Mouse (Mus musculus): ENCODE data around the gene Pofut1. TPM values are rescaled to one million over a fixed set of nuclear protein-coding genes. Genes with fewer than 3 reads are reported as not detected.
"Not testable (repeated sequence)": the region's sequence is repeated elsewhere in the genome, so short reads cannot be mapped to it uniquely, and the experiment has no call there.

Pofut1 gene
- total and polyA plus RNA-seq, 2 experiments: 6.9 to 14.2 TPM

GRCm38 (mm10) chr2:153274919-153275247, 33.5 kb downstream of the Pofut1 start:
- Histone ChIP-seq H3K27ac (replicated peaks; ENCODE audit: insufficient read depth, low read depth, low read length) (no peak overlapping the region), H3K9ac (ENCODE audit: low read depth, low read length) (no peak overlapping the region), H3K4me3 (ENCODE audit: insufficient read depth, low read depth, low read length) (no peak overlapping the region), H3K27me3 (ENCODE audit: control insufficient read depth, insufficient read depth, low read length) (no peaks in the 10 kb centered on the region), H3K36me3 (ENCODE audit: control insufficient read depth, insufficient read depth, low read length) (no peaks in the 10 kb centered on the region), H3K4me1 (ENCODE audit: control insufficient read depth, insufficient read depth, low read length) (no peaks in the 10 kb centered on the region), H3K79me2 (ENCODE audit: control insufficient read depth, insufficient read depth, low read length) (no peaks in the 10 kb centered on the region)
- no peak for TF ChIP-seq POLR2A (IDR thresholded peaks at IDR 0.05; ENCODE audit: extremely low read depth, insufficient read depth, low read length)
- no peak for TF ChIP-seq CTCF (IDR thresholded peaks at IDR 0.05; ENCODE audit: low read depth, low read length)
- WGBS: 74% methylated on average over 6 of the region's 6 CpGs
- DNase-seq (ENCODE audit: extremely low read depth, low read depth, low spot score): no peak

DNA sequence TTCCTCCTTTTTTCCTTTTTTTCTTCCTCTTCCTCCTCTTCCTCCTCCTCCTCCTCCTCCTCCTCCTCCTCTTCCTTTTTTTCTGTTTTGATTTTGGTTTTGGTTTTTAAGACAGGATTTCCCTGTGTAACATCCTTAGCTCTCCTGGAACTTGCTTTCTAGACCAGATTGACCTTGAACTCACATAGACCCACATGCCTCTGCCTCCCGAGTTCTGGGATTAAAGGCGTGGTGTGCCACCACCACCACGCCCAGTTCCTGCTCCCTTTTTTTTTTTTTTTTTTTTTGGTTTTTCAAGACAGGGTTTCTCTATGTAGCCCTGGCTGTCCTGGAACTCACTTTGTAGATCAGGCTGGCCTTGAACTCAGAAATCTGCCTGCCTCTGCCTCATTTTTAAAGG, 34.2 kb downstream of the Pofut1 start:
- H3K36me3 ChIP-seq (ENCODE audit: control insufficient read depth, insufficient read depth, low read length): not testable (repeated sequence)
- 62% methylated on average over 3 of the region's 3 CpGs for WGBS

GRCm38 (mm10) chr2:153276440-153276839, 35.1 kb downstream of the Pofut1 start:
- Histone ChIP-seq H3K4me1 (ENCODE audit: control insufficient read depth, insufficient read depth, low read length) (no peaks in the 10 kb centered on the region), H3K79me2 (ENCODE audit: control insufficient read depth, insufficient read depth, low read length) (no peaks in the 10 kb centered on the region), H3K4me3 (ENCODE audit: insufficient read depth, low read depth, low read length) (no peak overlapping the region), H3K27me3 (ENCODE audit: control insufficient read depth, insufficient read depth, low read length) (no peaks in the 10 kb centered on the region), H3K36me3 (ENCODE audit: control insufficient read depth, insufficient read depth, low read length) (no peaks in the 10 kb centered on the region), H3K9ac (ENCODE audit: low read depth, low read length) (no peak overlapping the region), H3K27ac (replicated peaks; ENCODE audit: insufficient read depth, low read depth, low read length) (no peak overlapping the region)
- no peak for DNase-seq (ENCODE audit: extremely low read depth, low read depth, low spot score)
- TF ChIP-seq POLR2A (IDR thresholded peaks at IDR 0.05; ENCODE audit: extremely low read depth, insufficient read depth, low read length) (no peak), CTCF (IDR thresholded peaks at IDR 0.05; ENCODE audit: low read depth, low read length) (no peak)
- 47% methylated on average over 8 of the region's 8 CpGs for WGBS

More for the DNA sequence above, 34.2 kb downstream of the Pofut1 start:
- H3K4me1 ChIP-seq (ENCODE audit: control insufficient read depth, insufficient read depth, low read length); H3K9ac ChIP-seq (ENCODE audit: low read depth, low read length); DNase-seq (ENCODE audit: extremely low read depth, low read depth, low spot score); H3K27me3 ChIP-seq (ENCODE audit: control insufficient read depth, insufficient read depth, low read length); H3K79me2 ChIP-seq (ENCODE audit: control insufficient read depth, insufficient read depth, low read length); H3K27ac ChIP-seq (replicated peaks; ENCODE audit: insufficient read depth, low read depth, low read length); H3K4me3 ChIP-seq (ENCODE audit: insufficient read depth, low read depth, low read length): not testable (repeated sequence)

GRCm38 (mm10) chr2:153276846-153277245, 35.5 kb downstream of the Pofut1 start:
- H3K36me3 ChIP-seq (ENCODE audit: control insufficient read depth, insufficient read depth, low read length); H3K79me2 ChIP-seq (ENCODE audit: control insufficient read depth, insufficient read depth, low read length); DNase-seq (ENCODE audit: extremely low read depth, low read depth, low spot score); H3K9ac ChIP-seq (ENCODE audit: low read depth, low read length); H3K4me1 ChIP-seq (ENCODE audit: control insufficient read depth, insufficient read depth, low read length); H3K4me3 ChIP-seq (ENCODE audit: insufficient read depth, low read depth, low read length); H3K27me3 ChIP-seq (ENCODE audit: control insufficient read depth, insufficient read depth, low read length); H3K27ac ChIP-seq (replicated peaks; ENCODE audit: insufficient read depth, low read depth, low read length): not testable (repeated sequence)
- 89% methylated on average over 5 of the region's 5 CpGs for WGBS
- peak; percentile 25; the same call in 1 of the 2 replicates for TF ChIP-seq CTCF (IDR thresholded peaks at IDR 0.05; ENCODE audit: low read depth, low read length)

GRCm38 (mm10) chr2:153278357-153278756, 37.0 kb downstream of the Pofut1 start:
- Histone ChIP-seq H3K27me3 (ENCODE audit: control insufficient read depth, insufficient read depth, low read length) (no peaks in the 10 kb centered on the region), H3K36me3 (ENCODE audit: control insufficient read depth, insufficient read depth, low read length) (no peaks in the 10 kb centered on the region), H3K9ac (ENCODE audit: low read depth, low read length) (no peak overlapping the region), H3K79me2 (ENCODE audit: control insufficient read depth, insufficient read depth, low read length) (no peaks in the 10 kb centered on the region), H3K4me1 (ENCODE audit: control insufficient read depth, insufficient read depth, low read length) (no peaks in the 10 kb centered on the region), H3K27ac (replicated peaks; ENCODE audit: insufficient read depth, low read depth, low read length) (no peak overlapping the region), H3K4me3 (ENCODE audit: insufficient read depth, low read depth, low read length) (no peak overlapping the region)
- no peak for DNase-seq (ENCODE audit: extremely low read depth, low read depth, low spot score)
- no peak for TF ChIP-seq CTCF (IDR thresholded peaks at IDR 0.05; ENCODE audit: low read depth, low read length)
- TF ChIP-seq POLR2A (IDR thresholded peaks at IDR 0.05; ENCODE audit: extremely low read depth, insufficient read depth, low read length): no peak
- 91% methylated on average over 5 of the region's 5 CpGs for WGBS

- DNase-seq (ENCODE audit: extremely low read depth, low read depth, low spot score): no peak
- no peaks in the 10 kb centered on the region for H3K4me1 ChIP-seq (ENCODE audit: control insufficient read depth, insufficient read depth, low read length)
- no peaks in the 10 kb centered on the region for H3K79me2 ChIP-seq (ENCODE audit: control insufficient read depth, insufficient read depth, low read length)
- H3K36me3 ChIP-seq (ENCODE audit: control insufficient read depth, insufficient read depth, low read length): no peaks in the 10 kb centered on the region
- TF ChIP-seq POLR2A (IDR thresholded peaks at IDR 0.05; ENCODE audit: extremely low read depth, insufficient read depth, low read length) (no peak), CTCF (IDR thresholded peaks at IDR 0.05; ENCODE audit: low read depth, low read length) (no peak)
- no peak overlapping the region for H3K9ac ChIP-seq (ENCODE audit: low read depth, low read length)
- 91% methylated on average over 6 of the region's 6 CpGs for WGBS
- no peaks in the 10 kb centered on the region for H3K27me3 ChIP-seq (ENCODE audit: control insufficient read depth, insufficient read depth, low read length)
- H3K27ac ChIP-seq (replicated peaks; ENCODE audit: insufficient read depth, low read depth, low read length): no peak overlapping the region
- H3K4me3 ChIP-seq (ENCODE audit: insufficient read depth, low read depth, low read length): no peak overlapping the region
Measured at GRCm38 (mm10) chr2:153283919-153284318, 42.6 kb downstream of the Pofut1 start.

Measured in liver, adult 2 months (tissue).